Mouse (Mus musculus) spleen, embryonic (tissue): ENCODE measurements around the gene Gm20403.
"Not testable (repeated sequence)": the region's sequence is repeated elsewhere in the genome, so short reads cannot be mapped to it uniquely, and the experiment has no call there.

ENCODE experiments used
- CTCF ChIA-PET: fragments of 350-600 bp; sonication (Branson Sonifier 250); formaldehyde crosslinking; loops from one replicate; lab custom pipeline; 2022; lab: Charles Lee

The Gm20403 gene

DNA sequence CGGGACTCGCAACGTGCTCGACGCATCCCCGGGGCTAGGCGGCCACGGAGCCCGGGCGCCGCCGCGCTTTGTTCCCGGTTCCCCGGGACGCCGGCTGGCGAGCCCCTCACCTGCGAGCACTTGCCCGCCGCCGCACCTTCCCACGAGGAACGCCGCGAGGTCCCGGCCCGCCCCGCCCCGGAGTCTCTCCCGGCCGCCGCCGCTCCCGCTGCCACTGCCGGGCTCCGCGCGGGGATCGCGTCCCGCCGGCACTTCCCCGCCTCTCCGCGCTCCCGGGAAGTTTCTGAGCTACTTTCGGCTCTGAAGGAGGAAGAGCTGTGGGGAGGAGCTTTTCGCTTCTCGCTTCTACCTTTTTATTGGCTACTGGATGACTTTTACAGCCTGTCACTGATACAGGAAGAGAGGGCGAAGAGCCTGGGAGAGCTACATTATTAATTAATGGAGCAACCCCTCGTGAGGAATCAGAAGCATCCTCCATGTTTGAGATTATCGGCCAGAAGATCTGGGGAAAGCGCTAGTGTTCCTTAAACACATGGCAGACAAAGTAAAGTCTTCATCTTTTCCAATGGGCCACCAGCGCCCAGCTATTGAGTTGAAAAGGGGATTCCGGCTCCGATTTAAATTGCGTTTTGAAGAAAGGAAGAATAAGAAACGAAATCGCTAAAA lies at the start of gene Gm20403:
Gene Gm20403, minus strand, starts transcription at position 478 of the 666 bp plus-strand sequence.
- CTCF ChIA-PET = interaction anchor here (0.8 kb wide), 1 partner anchor 12 kb away, joined by 3 read pairs; no protein-coding TSS in a partner anchor

DNA sequence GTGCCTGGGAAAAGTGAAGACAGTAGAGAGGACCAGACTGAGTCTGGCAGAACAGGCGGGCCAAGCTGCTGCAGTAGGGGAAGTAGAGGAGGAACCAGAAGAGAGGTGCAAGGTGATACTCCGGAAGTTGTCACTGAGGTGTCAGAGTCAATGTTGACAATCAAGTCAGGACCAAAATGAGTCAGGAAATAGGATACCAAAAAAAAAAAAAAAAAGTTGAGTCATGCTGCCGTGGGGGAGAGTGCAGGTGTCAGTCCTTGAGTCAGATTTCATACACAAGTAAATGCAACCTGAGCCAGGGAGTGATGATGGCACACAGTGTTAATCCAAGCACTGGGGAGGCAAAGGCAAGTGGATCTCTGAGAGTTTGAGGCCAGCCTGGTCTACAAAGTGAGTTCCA lies 40.8 kb upstream of the Gm20403 start:
- CTCF ChIA-PET = interaction anchor here (0.9 kb wide), 1 partner anchor 11 kb away, joined by 3 read pairs; no protein-coding TSS in a partner anchor

DNA sequence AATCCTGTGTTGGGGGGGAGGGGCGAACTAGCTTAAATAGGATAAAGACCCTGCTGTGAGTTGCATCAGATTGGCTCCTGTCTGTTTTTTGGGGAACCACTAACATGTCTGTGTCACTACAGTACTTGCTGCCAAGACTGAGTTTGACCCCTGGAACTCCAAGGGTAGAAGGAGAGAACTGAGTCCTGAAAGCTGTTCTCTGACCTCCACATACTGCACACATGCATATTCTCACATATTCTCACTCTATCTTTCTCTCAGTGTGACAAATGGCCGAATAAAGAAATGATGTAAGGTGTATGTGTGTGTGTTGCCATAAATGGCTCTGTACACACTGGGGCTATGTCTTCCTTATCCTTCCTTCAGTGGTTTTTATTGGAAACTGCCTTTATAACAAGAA lies 37.0 kb upstream of the Gm20403 start:
- CTCF ChIA-PET = no interaction called here

DNA sequence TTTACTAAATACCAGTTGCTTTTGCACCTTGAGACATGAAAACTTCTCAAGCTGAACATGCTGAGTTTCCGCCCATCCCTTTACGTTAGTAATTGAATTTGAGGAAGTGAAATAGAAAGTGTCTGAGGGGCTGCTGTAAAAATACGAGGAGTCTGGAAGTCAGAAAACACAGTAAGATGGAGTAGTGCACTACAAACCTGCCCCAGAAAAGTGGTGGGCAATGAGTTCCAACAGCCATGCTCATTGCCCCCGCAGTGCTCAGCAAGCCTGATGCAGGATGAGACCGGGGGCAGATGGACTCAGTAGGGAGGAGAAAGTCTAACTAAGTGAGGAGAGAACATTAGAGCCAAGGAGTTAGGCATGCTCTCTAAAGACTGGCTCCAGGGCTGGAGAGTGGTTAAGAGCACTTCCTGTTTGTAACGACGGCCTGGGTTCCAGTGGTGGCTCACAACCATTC lies 33.1 kb upstream of the Gm20403 start:
- CTCF ChIA-PET = interaction anchor here (1.0 kb wide), 1 partner anchor 22 kb away, joined by 3 read pairs; no protein-coding TSS in a partner anchor

DNA sequence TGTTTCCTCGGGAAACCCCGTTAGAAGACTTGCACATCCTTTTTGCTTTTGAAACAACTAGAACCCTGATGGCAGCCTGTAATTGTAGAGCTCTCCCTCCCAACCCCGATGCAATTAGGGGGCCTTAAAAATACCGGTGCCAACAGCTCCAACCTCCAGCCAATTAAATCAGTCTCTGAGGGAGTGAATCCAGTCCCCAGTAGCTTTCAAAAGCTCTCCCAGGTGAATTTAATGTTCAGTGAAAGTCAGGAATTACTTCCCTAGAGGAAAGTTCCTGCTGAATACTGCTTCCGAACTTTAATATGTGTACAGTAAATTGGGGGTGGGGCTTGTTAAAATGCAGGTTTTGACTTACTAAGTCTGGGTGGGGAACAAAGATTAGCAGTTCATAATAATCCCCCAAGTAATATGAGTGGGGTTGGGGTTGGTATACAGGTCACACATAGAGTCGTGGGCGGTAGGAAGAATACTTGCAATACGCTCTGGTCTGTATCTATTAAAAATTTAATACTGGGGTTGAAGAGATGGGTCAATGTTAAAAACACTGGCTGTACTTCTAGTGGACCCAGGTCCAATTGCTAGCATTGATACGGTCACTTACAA lies 30.9 kb upstream of the Gm20403 start:
- CTCF ChIA-PET = interaction anchor here (0.6 to 1.1 kb wide), 2 partner anchors 8 to 19 kb away, joined by 3 to 5 read pairs; no protein-coding TSS in a partner anchor

DNA sequence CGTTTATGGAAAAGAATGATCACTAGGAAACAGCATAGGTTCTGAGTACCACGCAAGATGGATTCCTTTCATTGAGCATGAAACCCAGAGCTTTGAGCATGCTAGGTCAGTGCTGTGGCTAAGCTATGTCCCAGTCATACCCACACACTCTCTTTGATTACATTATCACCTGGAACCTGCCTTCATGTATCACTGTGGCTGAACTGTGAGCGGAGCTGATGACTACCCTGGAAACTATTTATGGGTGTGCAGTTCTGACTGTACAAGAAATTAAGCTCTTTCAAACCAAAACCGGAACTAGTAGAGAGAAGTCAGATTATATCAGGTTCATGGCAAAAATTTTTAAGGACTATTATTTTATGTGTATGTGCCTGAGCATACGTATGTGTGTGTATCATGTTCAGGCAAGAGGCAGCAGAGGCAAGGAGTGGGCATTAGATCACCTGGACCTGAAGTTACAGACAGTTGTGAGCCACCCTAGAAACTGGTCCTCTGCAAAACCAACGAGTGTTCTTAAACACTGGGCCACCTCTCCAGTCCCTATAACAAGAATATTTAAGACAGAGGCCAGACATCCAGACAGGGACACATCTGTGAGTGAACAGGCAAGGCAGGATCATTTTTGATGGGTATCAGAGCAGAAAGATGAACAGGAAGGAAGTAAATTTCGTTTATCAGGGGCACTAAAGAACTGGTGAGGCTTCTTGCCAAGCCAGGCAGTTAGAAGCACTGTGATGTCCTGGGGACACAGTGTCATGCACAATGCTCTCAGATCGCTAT lies 30.2 kb upstream of the Gm20403 start:
- CTCF ChIA-PET = interaction anchor here (1.2 kb wide), 1 partner anchor 11 kb away, joined by 3 read pairs; no protein-coding TSS in a partner anchor

DNA sequence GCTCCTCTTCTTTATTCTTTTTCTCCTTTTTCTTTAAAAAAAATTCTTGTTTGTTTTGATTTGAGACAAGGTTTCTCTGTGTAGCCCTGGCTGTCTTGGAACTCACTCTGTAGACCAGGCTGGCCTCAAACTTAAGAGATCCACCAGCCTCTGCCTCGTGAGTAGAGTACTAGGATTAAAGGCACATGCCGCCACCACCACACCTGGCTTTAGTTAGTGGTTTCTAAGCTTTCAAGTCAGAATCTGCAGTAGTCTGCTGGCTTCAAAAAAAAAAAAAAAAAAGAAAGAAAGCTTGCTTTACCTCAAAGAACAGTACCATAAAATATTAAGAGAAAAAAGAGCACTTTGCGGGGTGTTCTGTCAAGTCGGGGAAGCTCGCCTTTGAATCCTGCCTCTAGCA lies 29.1 kb upstream of the Gm20403 start:
- CTCF ChIA-PET = interaction anchor here (0.7 to 1.2 kb wide), 2 partner anchors 12 to 254 kb away, joined by 3 read pairs; no protein-coding TSS in a partner anchor

DNA sequence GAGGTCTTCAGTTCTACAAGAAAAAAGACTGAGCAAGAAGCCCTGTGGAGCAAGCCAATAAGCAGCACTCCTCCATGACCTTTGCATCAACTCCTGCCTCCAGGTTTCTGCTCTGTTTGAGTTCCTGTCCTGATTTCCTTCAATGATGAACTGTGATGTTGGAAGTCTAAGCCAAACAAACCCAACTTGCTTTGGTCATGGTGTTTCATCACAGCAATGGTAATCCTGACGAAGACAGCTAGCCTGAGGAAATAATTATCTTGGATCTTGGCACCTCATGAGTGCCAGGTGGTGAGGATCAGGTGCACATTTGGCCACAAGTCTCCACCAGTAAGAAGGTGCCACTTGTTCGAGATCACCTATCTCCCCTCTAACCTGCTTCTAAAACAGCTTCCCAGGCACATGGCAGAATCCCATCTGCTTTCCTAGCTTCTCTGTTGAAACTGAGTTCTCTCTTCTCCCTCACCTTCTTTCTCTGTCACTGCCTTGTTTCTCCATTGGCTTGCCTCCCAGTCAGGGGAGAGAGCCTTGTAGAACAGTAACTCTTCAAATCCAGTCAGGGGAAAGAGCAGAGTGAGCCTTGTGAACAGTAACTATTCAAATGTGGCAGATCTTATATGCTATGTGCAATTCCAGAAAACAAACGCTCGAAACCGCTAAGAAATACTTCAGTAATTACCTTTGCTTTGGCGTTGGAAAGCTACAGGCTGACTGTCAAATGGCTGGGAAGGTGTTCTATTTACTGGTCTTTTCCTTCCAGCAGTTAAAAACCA lies 27.5 kb upstream of the Gm20403 start, which contains the start of gene Baz1a:
Gene Baz1a, minus strand, starts transcription at position 723 of the 773 bp plus-strand sequence.
- CTCF ChIA-PET = no interaction called here

DNA sequence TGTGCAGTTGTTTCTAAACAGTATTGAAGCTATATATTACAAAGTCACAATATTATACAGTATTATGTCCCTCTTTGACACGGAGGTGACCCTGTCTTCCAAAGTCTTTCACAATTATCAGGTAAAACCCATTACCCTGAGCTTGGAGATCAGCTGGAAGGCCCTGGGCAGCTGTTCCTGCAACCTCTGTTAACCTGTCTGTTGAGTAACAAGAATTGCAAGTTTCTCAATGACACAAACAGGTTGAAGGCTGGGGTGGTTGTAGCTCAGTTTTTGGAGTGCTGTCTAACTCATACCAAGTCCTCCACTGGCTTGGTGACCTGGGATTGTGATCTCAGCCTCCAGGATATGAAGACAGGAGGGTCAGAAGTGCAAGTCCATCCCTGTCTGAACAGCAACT lies 26.7 kb upstream of the Gm20403 start:
- CTCF ChIA-PET = no interaction called here

DNA sequence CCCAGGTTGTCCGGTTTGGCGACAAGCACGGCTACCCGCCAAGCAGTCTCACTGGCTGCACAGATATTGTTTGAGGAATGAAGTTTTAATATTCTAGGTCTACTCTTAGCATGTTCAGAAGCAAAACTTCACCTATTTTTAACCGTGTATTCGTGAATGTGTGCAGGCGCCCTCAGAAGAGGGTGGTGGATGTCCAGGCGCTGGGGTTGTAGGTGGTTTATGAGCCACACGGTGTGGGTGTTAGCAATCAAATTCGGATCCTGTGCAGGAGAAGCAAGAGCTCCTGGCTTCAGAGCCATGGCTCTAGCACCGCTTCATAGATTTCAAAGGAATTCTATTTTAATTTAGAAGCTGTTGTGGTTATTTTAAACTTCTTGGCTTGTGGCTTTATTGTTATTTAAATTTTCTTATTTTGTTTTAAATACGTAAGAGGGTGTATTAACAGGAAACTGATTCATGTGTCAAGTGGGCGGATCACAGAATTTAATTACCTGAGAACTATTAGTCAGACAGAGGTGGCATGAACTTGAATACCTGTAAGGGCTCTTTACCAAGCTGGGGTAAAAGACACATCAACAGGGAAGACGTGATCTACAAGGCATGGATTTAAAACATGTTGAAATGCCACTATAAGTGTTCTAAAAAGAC lies 21.2 kb upstream of the Gm20403 start:
- CTCF ChIA-PET = no interaction called here

DNA sequence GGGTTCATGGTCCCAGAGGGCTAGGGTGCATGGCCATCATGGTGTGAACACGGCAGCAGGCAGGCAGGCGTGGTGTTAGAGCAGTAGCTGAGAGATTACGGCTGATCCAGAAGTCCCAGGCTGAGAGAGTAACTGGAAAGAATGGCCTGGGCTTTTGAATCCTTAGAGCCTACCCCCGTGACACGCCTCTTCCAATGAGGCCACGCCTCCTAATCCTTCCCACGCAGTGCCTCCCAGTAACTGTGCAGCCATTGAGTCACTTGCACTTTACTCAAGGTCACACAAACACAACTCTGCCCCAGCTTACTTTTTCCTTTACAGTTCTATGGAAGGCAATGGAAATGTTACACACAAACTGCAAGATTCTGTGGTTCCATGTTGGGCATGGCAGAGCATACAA lies 19.7 kb upstream of the Gm20403 start:
- CTCF ChIA-PET = no interaction called here

DNA sequence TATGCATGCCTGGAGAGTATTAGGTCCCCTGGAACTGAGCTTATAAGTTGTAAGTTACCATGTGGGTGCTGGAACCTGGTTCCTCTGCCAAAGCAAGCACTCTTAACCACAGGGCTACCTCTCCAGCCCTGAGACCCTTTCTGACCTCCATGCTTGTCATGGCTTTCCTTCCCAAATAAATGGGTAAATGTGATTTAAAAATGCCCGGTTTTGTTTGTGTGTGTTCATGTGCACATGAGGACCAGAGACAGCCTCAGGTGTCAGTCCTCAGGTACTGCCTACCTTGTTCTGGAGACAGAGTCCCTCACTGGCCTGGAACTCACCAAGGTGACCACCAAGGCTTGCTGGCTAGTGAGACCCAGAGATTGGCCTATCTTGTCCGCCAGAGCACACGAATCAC lies 18.1 kb upstream of the Gm20403 start:
- CTCF ChIA-PET = no interaction called here

DNA sequence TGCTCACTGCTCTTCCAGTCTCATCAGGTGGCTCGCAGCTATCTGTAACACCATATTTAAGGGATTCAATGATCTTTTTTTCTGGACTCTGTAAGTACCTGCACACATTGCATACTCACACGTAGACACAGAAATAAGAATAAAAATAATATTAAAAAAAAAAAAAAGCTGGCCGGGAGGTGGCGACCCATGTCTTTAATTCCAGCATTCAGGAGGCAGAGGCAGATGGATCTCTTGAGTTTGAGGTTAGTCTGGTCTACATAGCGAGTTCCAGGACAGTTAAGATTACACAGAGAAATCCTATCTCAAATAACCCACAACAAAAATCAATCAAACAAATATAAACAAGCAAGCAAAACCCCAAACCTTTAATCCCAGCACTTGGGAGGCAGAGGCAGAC lies 17.5 kb upstream of the Gm20403 start:
- CTCF ChIA-PET = interaction anchor here (0.5 kb wide), 1 partner anchor 23 kb away, joined by 5 read pairs; no protein-coding TSS in a partner anchor

DNA sequence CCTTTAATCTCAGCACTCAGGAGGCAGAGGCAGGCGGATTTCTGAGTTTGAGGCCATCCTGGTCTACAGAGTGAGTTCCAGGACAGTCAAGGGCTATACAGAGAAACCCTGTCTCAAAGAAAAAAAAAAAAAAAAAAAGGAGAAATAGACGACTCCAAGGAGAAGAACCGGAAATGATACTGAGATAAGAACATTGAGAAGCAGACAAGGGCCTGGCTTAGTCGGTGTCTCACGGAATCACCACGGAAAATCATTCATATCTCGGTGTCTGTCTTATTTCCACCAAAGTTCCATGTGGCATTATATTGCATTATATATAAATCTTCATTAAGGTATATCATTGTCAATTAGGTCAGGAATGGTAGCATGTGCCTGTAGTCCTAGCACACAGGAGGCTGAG lies 16.2 kb upstream of the Gm20403 start:
- CTCF ChIA-PET = not testable (repeated sequence)

DNA sequence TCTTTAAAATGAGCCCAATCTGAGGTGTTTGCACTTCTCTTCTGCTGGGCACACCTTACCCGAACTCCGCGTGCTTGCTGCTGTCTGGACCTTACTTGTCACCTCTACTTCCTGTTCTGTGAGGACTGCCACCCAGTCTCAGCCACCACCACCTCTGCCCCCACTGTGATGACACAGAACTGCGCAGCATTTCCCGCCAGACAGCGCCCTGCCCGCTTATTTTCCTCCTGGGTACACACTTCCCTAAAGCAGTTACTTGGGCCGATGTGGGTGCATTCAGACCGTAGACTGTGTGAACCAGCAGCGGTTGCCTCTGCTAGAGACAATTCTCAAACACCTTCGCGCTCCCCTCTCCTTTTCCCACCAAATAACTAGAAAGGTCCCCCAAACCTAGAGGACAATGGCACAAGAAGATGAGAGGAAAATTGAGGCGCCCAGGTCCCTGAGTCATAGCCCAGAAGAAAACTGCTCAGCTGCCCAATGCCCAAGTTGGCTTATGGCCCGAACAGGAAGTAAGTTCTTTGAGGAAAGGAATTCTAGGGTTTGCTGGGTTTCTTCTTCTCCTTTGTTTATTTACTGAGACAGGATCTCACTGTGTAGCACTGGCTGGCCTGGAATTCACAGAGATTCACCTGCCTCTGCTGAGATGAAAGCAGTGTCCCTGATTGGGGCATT lies 12.8 kb upstream of the Gm20403 start:
- CTCF ChIA-PET = interaction anchor here (1.0 to 1.5 kb wide), 3 partner anchors 13 to 19 kb away, joined by 3 read pairs; partner anchors contain the start of gene Gm20403

DNA sequence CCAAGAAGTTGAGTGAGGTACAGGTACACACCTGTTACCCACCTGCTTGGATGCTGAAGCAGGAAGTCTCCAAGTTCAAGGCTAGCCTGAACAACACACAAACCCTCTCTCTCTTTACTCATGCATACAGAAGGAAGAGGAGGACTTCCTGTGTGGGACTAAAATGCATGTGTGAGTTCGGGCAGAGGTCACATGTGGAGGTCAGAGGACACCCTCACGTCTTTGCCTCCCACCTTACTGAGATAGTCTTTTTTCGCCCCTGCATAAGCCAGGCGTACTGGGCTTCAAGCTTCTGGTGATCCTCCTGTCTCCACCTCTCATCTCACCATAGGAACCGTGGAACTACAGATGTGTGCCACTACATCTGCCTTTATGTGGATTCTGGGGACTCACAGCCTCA lies 12.1 kb upstream of the Gm20403 start:
- CTCF ChIA-PET = interaction anchor here (0.9 to 1.5 kb wide), 4 partner anchors 10 to 21 kb away, joined by 3 read pairs; partner anchors contain the start of gene Gm20403

DNA sequence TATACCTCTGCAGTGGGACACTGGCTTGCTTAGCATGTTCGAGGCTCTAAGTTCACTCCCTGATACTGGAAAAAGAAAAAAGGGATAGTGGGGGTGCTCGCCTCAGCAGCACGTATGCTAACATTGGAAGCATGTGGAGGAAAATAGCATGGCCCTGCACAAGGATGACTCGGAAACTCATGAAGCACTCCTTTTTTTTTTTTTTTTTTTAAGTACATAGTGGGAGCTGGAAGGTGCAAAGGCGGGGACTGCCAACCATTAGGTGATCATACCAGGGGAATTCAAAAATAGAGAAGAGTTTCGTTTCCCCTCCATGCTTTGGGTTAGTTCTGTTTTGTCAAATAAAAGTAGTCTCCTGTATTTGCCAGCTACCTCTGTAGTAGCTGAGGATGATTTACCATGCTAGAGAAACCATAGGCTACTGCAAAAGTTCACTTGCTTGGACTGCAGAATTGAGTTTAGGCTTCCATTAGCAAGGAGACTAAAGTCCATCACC lies 10.7 kb upstream of the Gm20403 start:
- CTCF ChIA-PET = interaction anchor here (0.5 to 1.1 kb wide), 4 partner anchors 22 to 39 kb away, joined by 3 read pairs; no protein-coding TSS in a partner anchor

DNA sequence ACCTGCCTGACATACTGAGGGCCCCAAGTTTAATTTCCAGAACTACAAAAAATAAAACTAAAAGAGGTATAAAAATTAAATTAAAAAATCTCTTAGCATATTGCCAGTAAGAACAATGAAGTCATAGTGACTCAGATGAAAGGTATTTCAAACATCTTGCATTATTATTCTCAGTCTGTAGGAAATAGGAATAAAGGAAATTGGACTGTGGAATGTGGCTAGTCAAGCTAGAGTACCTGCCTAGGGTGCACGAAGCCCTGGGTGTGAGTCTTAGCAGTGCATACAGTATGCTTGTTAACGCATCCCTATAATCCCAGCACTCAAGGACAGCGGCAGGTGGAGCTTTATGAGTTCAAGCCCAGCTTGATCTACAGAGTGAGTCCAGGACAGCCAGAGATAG lies 9.6 kb upstream of the Gm20403 start:
- CTCF ChIA-PET = no interaction called here

DNA sequence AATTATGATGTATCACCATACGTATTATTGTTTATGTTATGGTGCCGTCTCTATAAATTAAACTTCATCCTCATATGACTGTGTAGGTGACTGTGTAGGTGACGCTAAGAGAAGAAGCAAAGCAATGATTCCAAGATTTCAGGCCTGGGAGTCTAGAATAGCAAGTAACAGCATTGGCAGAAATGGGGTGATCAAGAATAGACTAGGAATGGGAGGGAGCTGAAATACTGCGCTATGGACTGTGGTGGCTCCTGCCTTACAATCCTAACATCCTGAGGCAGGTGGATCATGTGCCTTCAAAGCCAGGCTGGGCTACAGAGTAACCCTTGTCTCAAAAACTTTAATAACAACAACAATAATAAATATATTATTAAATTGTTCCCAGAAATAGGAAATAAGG lies 8.1 kb upstream of the Gm20403 start:
- CTCF ChIA-PET = no interaction called here

DNA sequence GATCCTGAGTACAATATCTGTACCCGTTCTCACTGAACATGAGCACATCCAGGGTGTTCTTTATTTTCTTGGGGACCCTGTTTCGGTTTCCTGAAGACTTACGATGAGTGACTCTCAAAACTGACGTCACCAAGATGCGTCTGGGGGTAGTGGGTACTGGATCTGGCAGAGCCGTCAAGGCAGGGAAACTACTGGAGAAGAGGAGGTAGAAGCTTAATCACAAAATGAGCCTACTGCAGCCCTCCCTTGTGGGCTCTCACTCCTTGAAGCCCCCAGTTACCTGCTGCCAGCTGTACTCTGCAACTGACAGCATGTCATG lies 7.7 kb upstream of the Gm20403 start:
- CTCF ChIA-PET = interaction anchor here (1.2 kb wide), 1 partner anchor 44 kb away, joined by 4 read pairs; no protein-coding TSS in a partner anchor
